Mouse (Mus musculus): Measurements from ENCODE around the gene Atp8a1.

- no peak for TF ChIP-seq CTCF (IDR thresholded peaks at IDR 0.05; ENCODE audit: control insufficient read depth, insufficient read depth, insufficient replicate concordance, low read depth, low read length)
- TF ChIP-seq POLR2A (IDR thresholded peaks at IDR 0.05; ENCODE audit: control insufficient read depth, low read depth, low read length): no peak
Measured at GRCm38 (mm10) chr5:67733551-67734258, 113.5 kb downstream of the Atp8a1 start.
